Mouse (Mus musculus): ENCODE data around the gene Nppb. TPM values are rescaled to one million over a fixed set of nuclear protein-coding genes. Genes with fewer than 3 reads are reported as not detected.

Nppb gene
- total and polyA plus RNA-seq, 3 experiments, result not detected

DNA sequence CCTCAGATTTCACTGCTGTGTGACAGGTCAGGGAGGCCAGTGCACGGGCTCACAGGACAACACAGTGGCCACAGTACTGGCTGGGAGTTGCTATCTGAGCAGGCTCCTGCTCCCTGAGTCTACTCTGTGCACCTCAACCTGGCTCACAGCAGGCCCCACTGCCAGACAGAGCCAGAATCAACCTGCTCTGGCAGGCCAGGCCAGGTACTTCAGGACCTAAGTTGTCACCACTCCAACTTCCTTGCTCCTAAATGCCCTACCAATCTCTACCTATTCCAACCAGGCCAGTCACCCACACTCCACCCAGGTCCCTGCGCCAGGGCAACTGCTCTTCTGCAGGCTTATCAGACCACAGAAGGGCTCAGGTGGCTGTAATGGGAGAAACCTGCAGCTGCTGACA, 24.1 kb downstream of the Nppb start:
- no peaks in the 10 kb centered on the region for H3K27me3 ChIP-seq (ENCODE audit: control insufficient read depth in 1 of 2, insufficient read depth in 2 of 2, low read length in 2 of 2)
- DNase-seq (ENCODE audit: low read depth, low spot score), result no peak
- no peaks in the 10 kb centered on the region for H3K79me2 ChIP-seq (ENCODE audit: control insufficient read depth, insufficient read depth, low read length, poor library complexity)
- H3K36me3 ChIP-seq (ENCODE audit: control insufficient read depth in 1 of 2, insufficient read depth in 2 of 2, low read length in 2 of 2), result no peaks in the 10 kb centered on the region; a peak in 1 of 4 replicates
- no peak overlapping the region for H3K27ac ChIP-seq (ENCODE audit: control insufficient read depth, low read depth, low read length)
- TF ChIP-seq MEF2A (IDR thresholded peaks at IDR 0.05; ENCODE audit: extremely low read depth, insufficient replicate concordance, low read depth, low read length, poor library complexity, severe bottlenecking) (no peak), NELFE (IDR thresholded peaks at IDR 0.05; ENCODE audit: low read depth, low read length) (no peak), E2F4 (IDR thresholded peaks at IDR 0.05; ENCODE audit: borderline replicate concordance, low read depth, low read length) (no peak), ELF1 (IDR thresholded peaks at IDR 0.05; ENCODE audit: low read depth, low read length) (no peak), ZC3H11A (IDR thresholded peaks at IDR 0.05; ENCODE audit: low read depth, low read length) (no peak), MYC (IDR thresholded peaks at IDR 0.05; ENCODE audit: low read depth, low read length) (no peak), UBTF (IDR thresholded peaks at IDR 0.05; ENCODE audit: borderline replicate concordance, insufficient read depth, low read depth, low read length) (no peak), ZMIZ1 (IDR thresholded peaks at IDR 0.05; ENCODE audit: low read depth, low read length) (no peak), USF1 (IDR thresholded peaks at IDR 0.05; ENCODE audit: low read depth, low read length) (no peak), CTCF (IDR thresholded peaks at IDR 0.05 in 2 of 3, conservative IDR thresholded peaks at IDR 0.05 in 1 of 3; ENCODE audit: control insufficient read depth in 1 of 3, insufficient read depth in 1 of 3, low read depth in 2 of 3, low read length in 3 of 3, poor library complexity in 1 of 3, severe bottlenecking in 1 of 3) (no peak), MAFK (IDR thresholded peaks at IDR 0.05; ENCODE audit: borderline replicate concordance, low read depth, low read length) (no peak), CHD1 (IDR thresholded peaks at IDR 0.05; ENCODE audit: low read depth, low read length) (no peak)
- H3K4me3 ChIP-seq (ENCODE audit: control insufficient read depth in 1 of 2, insufficient read depth in 1 of 2, low read depth in 2 of 2, low read length in 2 of 2), result no peak overlapping the region
- no peaks in the 10 kb centered on the region for H3K4me1 ChIP-seq (ENCODE audit: control insufficient read depth in 1 of 2, insufficient read depth in 2 of 2, low read length in 2 of 2)
- no peaks in the 10 kb centered on the region for H3K9me3 ChIP-seq (replicated peaks; ENCODE audit: insufficient read depth, low read length)
- H3K9ac ChIP-seq (ENCODE audit: control insufficient read depth, low read depth, low read length, poor library complexity, severe bottlenecking), result no peak overlapping the region

DNA sequence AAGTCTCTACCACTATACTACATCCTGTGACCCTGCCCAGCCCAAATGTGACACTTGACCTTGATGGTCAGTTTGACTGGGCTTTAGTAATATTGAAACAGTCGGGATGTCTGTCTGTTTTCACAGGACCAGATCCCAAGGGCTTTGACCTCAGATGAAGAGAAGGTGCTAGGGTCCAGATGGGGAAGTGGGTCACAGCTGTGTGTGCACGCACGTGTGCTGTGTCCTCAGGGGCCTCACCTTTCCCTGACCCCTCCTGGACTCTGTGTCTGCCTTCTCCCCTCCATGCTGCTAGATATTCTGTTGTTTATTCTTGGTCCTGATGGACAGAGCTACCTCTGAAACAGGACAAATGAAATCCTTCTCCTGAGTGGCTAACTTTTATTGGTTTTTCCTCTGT, 25.7 kb downstream of the Nppb start:
- Histone ChIP-seq H3K4me1 (ENCODE audit: control insufficient read depth in 1 of 2, insufficient read depth in 2 of 2, low read length in 2 of 2) (no peaks in the 10 kb centered on the region), H3K9ac (ENCODE audit: control insufficient read depth, low read depth, low read length, poor library complexity, severe bottlenecking) (no peak overlapping the region), H3K36me3 (ENCODE audit: control insufficient read depth in 1 of 2, insufficient read depth in 2 of 2, low read length in 2 of 2) (no peaks in the 10 kb centered on the region; a peak in 1 of 4 replicates), H3K9me3 (replicated peaks; ENCODE audit: insufficient read depth, low read length) (no peaks in the 10 kb centered on the region), H3K27me3 (ENCODE audit: control insufficient read depth in 1 of 2, insufficient read depth in 2 of 2, low read length in 2 of 2) (no peaks in the 10 kb centered on the region), H3K79me2 (ENCODE audit: control insufficient read depth, insufficient read depth, low read length, poor library complexity) (no peaks in the 10 kb centered on the region), H3K4me3 (ENCODE audit: control insufficient read depth in 1 of 2, insufficient read depth in 1 of 2, low read depth in 2 of 2, low read length in 2 of 2) (no peak overlapping the region), H3K27ac (ENCODE audit: control insufficient read depth, low read depth, low read length) (no peak overlapping the region)
- TF ChIP-seq SMC3 (IDR thresholded peaks at IDR 0.05; ENCODE audit: low read depth, low read length) (no peak), UBTF (IDR thresholded peaks at IDR 0.05; ENCODE audit: borderline replicate concordance, insufficient read depth, low read depth, low read length) (no peak), TCF12 (IDR thresholded peaks at IDR 0.05; ENCODE audit: low read depth, low read length) (no peak), RAD21 (IDR thresholded peaks at IDR 0.05; ENCODE audit: low read depth, low read length) (no peak), MAFK (IDR thresholded peaks at IDR 0.05; ENCODE audit: borderline replicate concordance, low read depth, low read length) (no peak), GABPA (IDR thresholded peaks at IDR 0.05; ENCODE audit: low read depth, low read length) (no peak), POLR2AphosphoS5 (IDR thresholded peaks at IDR 0.05; ENCODE audit: borderline replicate concordance, low read depth, low read length) (no peak), BHLHE40 (IDR thresholded peaks at IDR 0.05; ENCODE audit: borderline replicate concordance, low read depth, low read length) (no peak), POLR2A (IDR thresholded peaks at IDR 0.05; ENCODE audit: control insufficient read depth in 1 of 2, insufficient read depth in 1 of 2, low read depth in 1 of 2, low read length in 2 of 2, poor library complexity in 1 of 2) (no peak), CHD1 (IDR thresholded peaks at IDR 0.05; ENCODE audit: low read depth, low read length) (no peak), E2F4 (IDR thresholded peaks at IDR 0.05; ENCODE audit: borderline replicate concordance, low read depth, low read length) (no peak), RCOR1 (IDR thresholded peaks at IDR 0.05; ENCODE audit: low read depth, low read length) (no peak), CHD2 (IDR thresholded peaks at IDR 0.05; ENCODE audit: low read length) (no peak), GATA1 (IDR thresholded peaks at IDR 0.05; ENCODE audit: low read depth, low read length) (no peak), NELFE (IDR thresholded peaks at IDR 0.05; ENCODE audit: low read depth, low read length) (no peak), JUND (IDR thresholded peaks at IDR 0.05; ENCODE audit: low read depth, low read length) (no peak), CTCF (IDR thresholded peaks at IDR 0.05 in 2 of 3, conservative IDR thresholded peaks at IDR 0.05 in 1 of 3; ENCODE audit: control insufficient read depth in 1 of 3, insufficient read depth in 1 of 3, low read depth in 2 of 3, low read length in 3 of 3, poor library complexity in 1 of 3, severe bottlenecking in 1 of 3) (no peak), USF2 (IDR thresholded peaks at IDR 0.05; ENCODE audit: borderline replicate concordance in 1 of 2, insufficient read depth in 1 of 2, low read depth in 1 of 2, low read length in 2 of 2) (no peak)
- DNase-seq (ENCODE audit: low read depth, low spot score), result no peak
